Mouse (Mus musculus) liver, embryonic 11.5 days (tissue): ENCODE data around the gene Kdm2b. TPM values are rescaled to one million over a fixed set of nuclear protein-coding genes. Genes with fewer than 3 reads are reported as not detected.

ENCODE experiments used
- ATAC-seq: fragments of 200-750 bp; cut with Nextera tagmentation; replicated peaks from 2 replicates; pipeline ENCODE4 v1.8.0; 2017; ENCODE audit warnings: moderate number of reproducible peaks, mild to moderate bottlenecking, moderate TSS enrichment, moderate library complexity; ENCODE audit not compliant: low FRiP score
- DNase-seq: peaks from one replicate; pipeline ENCODE4 v3.0.0-alpha.2; 2017; ENCODE audit warnings: low spot score
- H3K27ac ChIP-seq: fragments of 300-500 bp; sonication (generic); 2 replicates; pipeline ENCODE4 v1.5.1; 2014; ENCODE audit warnings: mild to moderate bottlenecking, low read depth, low read length, control low read depth
- H3K27me3 ChIP-seq: fragments of 300-500 bp; sonication (generic); replicated peaks from 2 replicates; pipeline ENCODE4 v1.6.1; 2014; ENCODE audit warnings: low read length, mixed read lengths; ENCODE audit not compliant: control insufficient read depth, insufficient read depth
- H3K36me3 ChIP-seq: fragments of 300-500 bp; sonication (generic); 2 replicates; pipeline ENCODE4 v1.6.1; 2014; ENCODE audit warnings: mild to moderate bottlenecking, low read length, moderate library complexity, mixed read lengths; ENCODE audit not compliant: control insufficient read depth, insufficient read depth
- H3K4me1 ChIP-seq: fragments of 300-500 bp; sonication (generic); replicated peaks from 2 replicates; pipeline ENCODE4 v1.6.1; 2014; ENCODE audit warnings: low read length, mixed read lengths; ENCODE audit not compliant: control insufficient read depth, insufficient read depth
- H3K4me2 ChIP-seq: fragments of 300-500 bp; sonication (generic); 2 replicates; pipeline ENCODE4 v1.6.1; 2014; ENCODE audit warnings: mild to moderate bottlenecking, control low read depth, moderate library complexity
- H3K4me3 ChIP-seq: fragments of 300-500 bp; sonication (generic); 2 replicates; pipeline ENCODE4 v1.5.1; 2014; ENCODE audit warnings: low read depth, low read length, control low read depth
- H3K9ac ChIP-seq: fragments of 300-500 bp; sonication (generic); 2 replicates; pipeline ENCODE4 v1.6.1; 2014; ENCODE audit warnings: low read depth, low read length, control low read depth
- H3K9me3 ChIP-seq: fragments of 300-500 bp; sonication (generic); 2 replicates; pipeline ENCODE4 v1.6.1; 2016; ENCODE audit warnings: low read length, inconsistent platforms, mixed read lengths; ENCODE audit not compliant: control insufficient read depth
- WGBS: fragments of 180-500 bp; shearing (Covaris S2); extraction: QIAGEN DNeasy Blood & Tissue Kit; methylation state at CpG from one replicate; pipeline ENCODE4 v1.1.7; 2014; 5-methylcytosine and 5-hydroxymethylcytosine counted together
- polyA plus RNA-seq: library from polyadenylated mRNA; unstranded; fragments of >200 nt; fragmentation: Nextera tagmentation; extraction: Ambion mirVana; gene quantifications from 2 replicates; pipeline ENCODE4 v1.2.1, GENCODE M21; 2014

The Kdm2b gene
- polyA plus RNA-seq, 1 experiment from 2014 or later = 46.8 TPM

- H3K4me3 ChIP-seq = no peak overlapping the region
- H3K36me3 ChIP-seq = no peaks in the 10 kb centered on the region
- ATAC-seq (no peak), DNase-seq (no peak)
- no peaks in the 10 kb centered on the region for H3K27me3 ChIP-seq
- no peak overlapping the region for H3K4me2 ChIP-seq
- WGBS = 65% methylated on average over 19 of the region's 19 CpGs
- no peak overlapping the region for H3K27ac ChIP-seq
- no peak overlapping the region for H3K9ac ChIP-seq
- no peaks in the 10 kb centered on the region for H3K9me3 ChIP-seq
- H3K4me1 ChIP-seq = 0 out of 2 replicates have a peak, but pooled peaks cover 6% of the 10 kb centered on the region
Observed at GRCm38 (mm10) chr5:123005716-123006592, 16.3 kb upstream of the Kdm2b start.

- Histone ChIP-seq H3K27me3 (no peaks in the 10 kb centered on the region), H3K9ac (no peak overlapping the region), H3K4me1 (0 out of 2 replicates have a peak, but pooled peaks cover 3% of the 10 kb centered on the region), H3K27ac (peak overlapping the region; percentile 20; the same call in 1 of the 2 replicates), H3K4me3 (no peak overlapping the region), H3K9me3 (no peaks in the 10 kb centered on the region), H3K4me2 (no peak overlapping the region), H3K36me3 (no peaks in the 10 kb centered on the region)
- whole genome bisulfite sequencing = 63% methylated on average over 1 of the region's 1 CpGs
- DNase-seq (no peak), ATAC-seq (no peak; the same call in 1 of the 2 replicates)
Observed at GRCm38 (mm10) chr5:123000901-123001300, 11.3 kb upstream of the Kdm2b start.

GRCm38 (mm10) chr5:122997205-122998204, 7.9 kb upstream of the Kdm2b start:
- no peak for ATAC-seq
- 80% methylated on average over 18 of the region's 18 CpGs for WGBS
- Histone ChIP-seq H3K36me3 (no peaks in the 10 kb centered on the region), H3K27me3 (no peaks in the 10 kb centered on the region), H3K4me3 (no peak overlapping the region), H3K9me3 (no peaks in the 10 kb centered on the region), H3K9ac (no peak overlapping the region), H3K27ac (no peak overlapping the region), H3K4me2 (no peak overlapping the region), H3K4me1 (0 out of 2 replicates have a peak, but pooled peaks cover 6% of the 10 kb centered on the region)
- DNase-seq = no peak

GRCm38 (mm10) chr5:122994910-122995309, 5.3 kb upstream of the Kdm2b start:
- no peaks in the 10 kb centered on the region for H3K36me3 ChIP-seq
- peak overlapping the region; percentile 13; the same call in 1 of the 2 replicates for H3K4me2 ChIP-seq
- H3K27me3 ChIP-seq = no peaks in the 10 kb centered on the region
- no peak overlapping the region for H3K9ac ChIP-seq
- WGBS = 7% methylated on average over 1 of the region's 1 CpGs
- ATAC-seq (no peak), DNase-seq (no peak)
- no peaks in the 10 kb centered on the region for H3K9me3 ChIP-seq
- no peak overlapping the region for H3K27ac ChIP-seq
- H3K4me1 ChIP-seq = peaks cover 16% of the 10 kb centered on the region
- H3K4me3 ChIP-seq = no peak overlapping the region

- Histone ChIP-seq H3K27me3 (no peaks in the 10 kb centered on the region), H3K36me3 (no peaks in the 10 kb centered on the region), H3K9ac (peak overlapping the region; percentile 17; the same call in 1 of the 2 replicates), H3K9me3 (no peaks in the 10 kb centered on the region), H3K27ac (no peak overlapping the region), H3K4me1 (peaks cover 21% of the 10 kb centered on the region), H3K4me3 (peak overlapping the region; percentile 18; the same call in 1 of the 2 replicates), H3K4me2 (peak overlapping the region; percentile 48)
- DNase-seq (peak; percentile 82), ATAC-seq (peak; percentile 88)
- 10% methylated on average over 5 of the region's 5 CpGs for WGBS
Observed at GRCm38 (mm10) chr5:122994303-122994846, 4.8 kb upstream of the Kdm2b start.

GRCm38 (mm10) chr5:122993811-122994210, 4.2 kb upstream of the Kdm2b start:
- no peaks in the 10 kb centered on the region for H3K36me3 ChIP-seq
- 56% methylated on average over 2 of the region's 2 CpGs for WGBS
- peak overlapping the region; percentile 48 for H3K4me2 ChIP-seq
- H3K4me1 ChIP-seq = peaks cover 21% of the 10 kb centered on the region
- H3K27ac ChIP-seq = no peak overlapping the region
- peak overlapping the region; percentile 18; the same call in 1 of the 2 replicates for H3K4me3 ChIP-seq
- ATAC-seq = no peak
- H3K9ac ChIP-seq = peak overlapping the region; percentile 17; the same call in 1 of the 2 replicates
- no peak for DNase-seq
- H3K9me3 ChIP-seq = no peaks in the 10 kb centered on the region
- no peaks in the 10 kb centered on the region for H3K27me3 ChIP-seq

- no peak overlapping the region for H3K27ac ChIP-seq
- H3K36me3 ChIP-seq = no peaks in the 10 kb centered on the region
- peaks cover 33% of the 10 kb centered on the region for H3K4me1 ChIP-seq
- H3K4me2 ChIP-seq = peak overlapping the region; percentile 7; the same call in 1 of the 2 replicates
- WGBS = 35% methylated on average over 5 of the region's 5 CpGs
- no peak overlapping the region for H3K9ac ChIP-seq
- no peak for ATAC-seq
- DNase-seq = no peak
- no peak overlapping the region for H3K4me3 ChIP-seq
- no peaks in the 10 kb centered on the region for H3K9me3 ChIP-seq
- H3K27me3 ChIP-seq = peaks cover 3% of the 10 kb centered on the region
Observed at GRCm38 (mm10) chr5:122991350-122992004, 1.9 kb upstream of the Kdm2b start.
